Mouse (Mus musculus) CH12.LX (cell line): ENCODE results near the gene Tuba8. TPM values are rescaled to one million over a fixed set of nuclear protein-coding genes. Genes with fewer than 3 reads are reported as not detected.

Experiments
- DNase-seq: peaks from one replicate; pipeline ENCODE4 v3.0.0-alpha.2; 2013; ENCODE audit errors: extremely low read depth
- H3K27ac ChIP-seq: 2 replicates; pipeline ENCODE4 v1.5.1; 2012; ENCODE audit warnings: low read depth, mild to moderate bottlenecking, control low read depth, moderate library complexity; ENCODE audit not compliant: insufficient read depth
- H3K27me3 ChIP-seq: replicated peaks from 2 replicates; pipeline ENCODE3; 2012; ENCODE audit warnings: inconsistent platforms
- H3K36me3 ChIP-seq, 2 experiments: replicated peaks in 1 of 2; 2 replicates each; pipeline versions ENCODE3 to v1.6.1; 2012; ENCODE audit warnings: inconsistent platforms in 1 of 2, low read length in 1 of 2, mild to moderate bottlenecking in 1 of 2, mixed read lengths in 1 of 2, moderate library complexity in 1 of 2; ENCODE audit not compliant: control insufficient read depth in 1 of 2, insufficient read depth in 1 of 2
- H3K4me1 ChIP-seq, 2 experiments: 2 replicates each; pipeline ENCODE4 v1.6.1; 2012; ENCODE audit warnings: inconsistent platforms in 1 of 2, moderate library complexity in 1 of 2; ENCODE audit not compliant: insufficient read depth in 2 of 2, control insufficient read depth in 1 of 2
- H3K4me2 ChIP-seq: 2 replicates; pipeline ENCODE4 v1.6.1; 2012; ENCODE audit warnings: low read depth, mild to moderate bottlenecking, control low read depth; ENCODE audit not compliant: poor library complexity, insufficient read depth, severe bottlenecking
- H3K4me3 ChIP-seq, 3 experiments: fragments of 150-350 bp in 1 of 3; sonication (generic) in 1 of 3; replicated peaks in 1 of 3; 2 replicates each; pipeline versions ENCODE3 to v1.5.1; 2011 to 2012; ENCODE audit warnings: low read depth in 2 of 3, low read length in 2 of 3, mild to moderate bottlenecking in 2 of 3, moderate library complexity in 2 of 3, control low read depth in 1 of 3, improper control_type of control experiment in 1 of 3, inconsistent platforms in 1 of 3, mixed read lengths in 1 of 3; ENCODE audit not compliant: poor library complexity in 1 of 3
- H3K79me2 ChIP-seq: replicated peaks from 2 replicates; pipeline ENCODE4 v1.6.1; 2012; ENCODE audit warnings: mild to moderate bottlenecking, moderate library complexity; ENCODE audit not compliant: control insufficient read depth, poor library complexity, insufficient read depth, severe bottlenecking; ENCODE audit errors: extremely low read depth
- H3K9ac ChIP-seq: 2 replicates; pipeline ENCODE4 v1.6.1; 2012; ENCODE audit warnings: low read depth, mild to moderate bottlenecking, control low read depth, moderate library complexity; ENCODE audit not compliant: insufficient read depth
- H3K9me3 ChIP-seq: replicated peaks from 2 replicates; pipeline ENCODE3; 2012; ENCODE audit warnings: low read length, inconsistent platforms, mixed read lengths
- CHD1 ChIP-seq: IDR thresholded peaks from 2 replicates; pipeline ENCODE4 v1.6.1; 2012; ENCODE audit warnings: low read depth, low read length, improper control_type of control experiment, inconsistent platforms
- CTCF ChIP-seq, 2 experiments: IDR thresholded peaks in 1 of 2; conservative IDR thresholded peaks in 1 of 2; 2 replicates each; pipeline ENCODE4 v1.5.1; 2011 to 2012; ENCODE audit warnings: low read depth in 2 of 2, low read length in 2 of 2, improper control_type of control experiment in 1 of 2, inconsistent platforms in 1 of 2, mild to moderate bottlenecking in 1 of 2, moderate library complexity in 1 of 2
- EP300 ChIP-seq: IDR thresholded peaks from 2 replicates; pipeline ENCODE4 v1.6.1; 2011; ENCODE audit warnings: low read length, improper control_type of control experiment
- MAFK ChIP-seq: IDR thresholded peaks from 2 replicates; pipeline ENCODE4 v1.6.1; 2011; ENCODE audit warnings: low read length, improper control_type of control experiment; ENCODE audit not compliant: insufficient replicate concordance
- MAZ ChIP-seq: IDR thresholded peaks from 2 replicates; pipeline ENCODE4 v1.6.1; 2012; ENCODE audit warnings: low read depth, mild to moderate bottlenecking, inconsistent platforms, low read length, improper control_type of control experiment, moderate library complexity
- MXI1 ChIP-seq: IDR thresholded peaks from 2 replicates; pipeline ENCODE4 v1.6.1; 2011; ENCODE audit warnings: mild to moderate bottlenecking, low read depth, low read length, improper control_type of control experiment
- NRF1 ChIP-seq: IDR thresholded peaks from 2 replicates; pipeline ENCODE4 v1.6.1; 2014; ENCODE audit warnings: low read depth, mild to moderate bottlenecking, inconsistent platforms, low read length, improper control_type of control experiment, moderate library complexity
- PAX5 ChIP-seq: IDR thresholded peaks from 2 replicates; pipeline ENCODE4 v1.6.1; 2012; ENCODE audit warnings: low read length, inconsistent platforms, mixed read lengths
- RAD21 ChIP-seq: IDR thresholded peaks from 2 replicates; pipeline ENCODE4 v1.6.1; 2011; ENCODE audit warnings: low read depth, mild to moderate bottlenecking, low read length, improper control_type of control experiment, moderate library complexity
- SIN3A ChIP-seq: IDR thresholded peaks from 2 replicates; pipeline ENCODE4 v1.6.1; 2012; ENCODE audit warnings: low read length, improper control_type of control experiment, inconsistent platforms
- SMC3 ChIP-seq: IDR thresholded peaks from 2 replicates; pipeline ENCODE4 v1.6.1; 2011; ENCODE audit warnings: low read depth, low read length, improper control_type of control experiment
- USF1 ChIP-seq: IDR thresholded peaks from 2 replicates; pipeline ENCODE4 v1.6.1; 2014; ENCODE audit warnings: low read depth, mild to moderate bottlenecking, inconsistent platforms, low read length, improper control_type of control experiment
- dilution Hi-C: fragments of 300-500 bp; cut with MboI; formaldehyde crosslinking; loops from 2 replicates; pipeline ENCODE4 v1.14.3; 2020; ENCODE audit warnings: low sequenced_read_pairs; ENCODE audit not compliant: extremely low pct_unique_long_range_greater_than_20kb, extremely low pct_ligation_motif_present
- in situ Hi-C: fragments of 300-500 bp; cut with MboI; formaldehyde crosslinking; loops from 3 replicates; pipeline ENCODE4 v1.14.3; 2019; ENCODE audit warnings: low sequenced_read_pairs, low pct_ligation_motif_present, low pct_unique_long_range_greater_than_20kb, mixed read lengths
- polyA plus RNA-seq: library from polyadenylated mRNA; unstranded; fragments of >175 nt; gene quantifications from 2 replicates; pipeline ENCODE4 v1.2.1, GENCODE M21; 2012; ENCODE audit warnings: low read depth; ENCODE audit not compliant: insufficient read length
- total RNA-seq, 2 experiments: library from RNA; depleted of rRNA; stranded (reverse); fragments of 300-350 nt in 1 of 2; fragments of >200 nt in 1 of 2; gene quantifications; 2 replicates each; pipeline ENCODE4 v1.2.3; 2012 to 2014

Tuba8 gene
- total and polyA plus RNA-seq, 3 experiments: not detected

DNA sequence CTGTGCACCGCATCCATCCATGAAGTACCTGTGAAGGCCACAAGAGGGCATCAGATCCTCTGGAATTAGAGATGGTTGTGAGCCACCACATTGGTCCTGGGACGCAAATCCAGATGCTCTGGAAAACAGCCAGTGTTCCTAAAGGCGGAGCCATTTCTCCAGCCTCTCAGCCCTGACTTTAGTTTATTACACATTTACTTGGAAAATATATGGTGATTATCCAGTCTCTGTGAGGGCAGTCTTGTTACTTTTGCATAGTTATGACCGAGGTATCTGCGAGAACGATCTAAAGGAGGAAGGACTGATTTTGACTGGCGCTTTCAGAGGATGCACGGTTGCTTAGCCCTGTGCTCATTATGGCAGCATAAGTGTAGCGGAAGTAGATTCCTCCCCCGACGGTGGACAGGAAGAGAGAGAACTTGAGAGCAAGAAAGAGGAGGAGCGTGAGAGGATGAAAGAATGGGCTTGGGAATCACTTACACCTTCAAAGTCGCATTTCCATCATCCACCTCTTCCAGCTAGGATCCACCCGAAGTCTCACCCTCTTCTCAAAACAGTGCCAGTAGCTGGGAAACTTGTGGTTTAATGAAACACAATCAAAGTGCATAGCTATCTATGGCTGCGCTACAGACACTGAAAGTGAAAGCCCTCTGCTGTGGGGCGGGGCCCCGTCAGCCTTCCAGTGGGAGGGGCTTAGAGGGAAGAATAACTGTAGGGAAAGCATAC is 61.7 kb downstream of the Tuba8 start (continued):
- no peak for TF ChIP-seq EP300
- TF ChIP-seq SIN3A: peak; percentile 66; the same call in 1 of the 2 replicates
- TF ChIP-seq MXI1: peak; percentile 47; the same call in 1 of the 2 replicates

DNA sequence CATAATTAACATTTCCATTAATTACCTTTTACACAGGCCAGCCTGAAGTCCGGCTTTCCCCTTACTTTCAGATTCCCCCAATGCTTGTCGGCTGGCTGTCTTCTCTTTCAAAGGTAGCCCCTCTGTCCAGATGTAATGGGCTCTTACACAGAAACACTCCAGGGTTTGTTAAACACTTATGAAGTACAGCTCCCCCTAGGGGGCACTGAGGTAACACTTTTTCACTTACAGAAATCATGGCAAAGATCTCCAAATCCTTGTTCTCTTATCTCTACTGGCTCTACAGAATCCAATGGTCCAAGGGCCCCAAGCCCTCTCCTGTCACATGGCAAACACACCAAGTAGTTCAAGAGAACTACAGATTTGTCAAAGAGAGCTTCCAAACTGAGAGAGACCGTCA is 63.9 kb downstream of the Tuba8 start:
- H3K4me2 ChIP-seq: no peak overlapping the region
- H3K4me1 ChIP-seq: peaks cover 5 to 19% of the 10 kb centered on the region in 2 experiments; a peak in 2 of 4 replicates
- in situ Hi-C loops (no loop called here), dilution Hi-C loops (no loop called here)
- no peak overlapping the region for H3K9ac ChIP-seq
- peaks cover 26% of the 10 kb centered on the region for H3K27me3 ChIP-seq
- H3K9me3 ChIP-seq: peaks cover 2% of the 10 kb centered on the region
- no peaks in the 10 kb centered on the region for H3K79me2 ChIP-seq
- peak; percentile 74 for DNase-seq
- no peak for TF ChIP-seq CHD1
- TF ChIP-seq CTCF (conservative IDR thresholded peaks at IDR 0.05 in 1 of 2, IDR thresholded peaks at IDR 0.05 in 1 of 2; ENCODE audit: low read depth in 2 of 2, low read length in 2 of 2): peak; percentile 77
- TF ChIP-seq USF1: no peak
- no peak for TF ChIP-seq EP300
- TF ChIP-seq NRF1: no peak
- TF ChIP-seq MAFK: no peak
- TF ChIP-seq SMC3: peak; percentile 67
- peak; percentile 48; the same call in 1 of the 2 replicates for TF ChIP-seq MAZ
- no peak for TF ChIP-seq PAX5
- peak; percentile 59 for TF ChIP-seq RAD21
- peaks cover 0 to 10% of the 10 kb centered on the region in 2 experiments for H3K36me3 ChIP-seq
- H3K27ac ChIP-seq: no peak overlapping the region
- no peak overlapping the region for H3K4me3 ChIP-seq

Other genes starting within 250 kb of the Tuba8 start
- gene Mical3, start 79.7 kb upstream of the Tuba8 start, total RNA-seq (2012; rRNA removed): 22.1 and 26.8 TPM in 2 replicates
- 7.9 and 10.2 TPM in 2 replicates for gene Mical3, start 79.7 kb upstream of the Tuba8 start, total RNA-seq (2014; rRNA removed)
- gene Mical3, start 79.7 kb upstream of the Tuba8 start, polyA plus RNA-seq: 56.3 and 61.3 TPM in 2 replicates
- 3.3 TPM in 2 replicates for gene Pex26, start 27.0 kb upstream of the Tuba8 start, total RNA-seq (2012; rRNA removed)
- 2.6 and 2.8 TPM in 2 replicates for gene Pex26, start 27.0 kb upstream of the Tuba8 start, total RNA-seq (2014; rRNA removed)
- 3.2 and 3.9 TPM in 2 replicates for gene Pex26, start 27.0 kb upstream of the Tuba8 start, polyA plus RNA-seq
- 1.3 TPM in 2 replicates for gene Usp18, start 35.2 kb downstream of the Tuba8 start, total RNA-seq (2012; rRNA removed)
- gene Usp18, start 35.2 kb downstream of the Tuba8 start, total RNA-seq (2014; rRNA removed): 0.36 and 0.63 TPM in 2 replicates
- 1.3 and 1.5 TPM in 2 replicates for gene Usp18, start 35.2 kb downstream of the Tuba8 start, polyA plus RNA-seq
- 9.6 and 12.3 TPM in 2 replicates for gene Slc6a13, start 89.5 kb downstream of the Tuba8 start, total RNA-seq (2012; rRNA removed)
- gene Slc6a13, start 89.5 kb downstream of the Tuba8 start, total RNA-seq (2014; rRNA removed): 12.7 and 15.4 TPM in 2 replicates
- gene Slc6a13, start 89.5 kb downstream of the Tuba8 start, polyA plus RNA-seq: 17.4 and 21.5 TPM in 2 replicates
- 0.50 and 0.55 TPM in 2 replicates for gene Slc6a12, start 132.4 kb downstream of the Tuba8 start, total RNA-seq (2012; rRNA removed)
- gene Slc6a12, start 132.4 kb downstream of the Tuba8 start, total RNA-seq (2014; rRNA removed): 2.5 and 3.7 TPM in 2 replicates
- 2.5 and 2.8 TPM in 2 replicates for gene Slc6a12, start 132.4 kb downstream of the Tuba8 start, polyA plus RNA-seq